Mouse (Mus musculus): ENCODE measurements at regions not wholly inside any gene's neighbourhood (a gene's known extent, or its start where the extent isn't known, plus 50 kb on each side); places are given as distances from the start of the nearest gene placed in this dataset.
"Not testable (repeated sequence)": the region's sequence is repeated elsewhere in the genome, so short reads cannot be mapped to it uniquely, and the experiment has no call there.

- no peaks in the 10 kb centered on the region for H3K4me1 ChIP-seq (ENCODE audit: control insufficient read depth, insufficient read depth, low read length)
- H3K4me2 ChIP-seq (replicated peaks; ENCODE audit: low read depth, low read length): no peak overlapping the region
- no peak for ATAC-seq (ENCODE audit: insufficient number of reproducible peaks, insufficient read depth, low FRiP score, low read depth)
- WGBS: 95% methylated on average over 1 of the region's 1 CpGs
- H3K27ac ChIP-seq (ENCODE audit: low read length): no peak overlapping the region
- no peak overlapping the region for H3K4me3 ChIP-seq (ENCODE audit: low read depth, low read length)
- H3K9me3 ChIP-seq (ENCODE audit: control insufficient read depth, low read depth, low read length): no peaks in the 10 kb centered on the region
- H3K36me3 ChIP-seq (ENCODE audit: control insufficient read depth, insufficient read depth, low read length): no peaks in the 10 kb centered on the region
- no peak overlapping the region for H3K9ac ChIP-seq (replicated peaks; ENCODE audit: low read depth, low read length)
- no peaks in the 10 kb centered on the region for H3K27me3 ChIP-seq (ENCODE audit: control insufficient read depth, insufficient read depth, low read length)
Measured at GRCm38 (mm10) chr1:164531741-164532140, 73.6 kb upstream of the Atp1b1 start.

- WGBS: 92% methylated on average over 1 of the region's 1 CpGs
- H3K4me2 ChIP-seq (replicated peaks; ENCODE audit: low read depth, low read length): no peak overlapping the region
- no peak overlapping the region for H3K9ac ChIP-seq (replicated peaks; ENCODE audit: low read depth, low read length)
- H3K27me3 ChIP-seq (ENCODE audit: control insufficient read depth, insufficient read depth, low read length): no peaks in the 10 kb centered on the region
- H3K4me1 ChIP-seq (ENCODE audit: control insufficient read depth, insufficient read depth, low read length): no peaks in the 10 kb centered on the region
- H3K36me3 ChIP-seq (ENCODE audit: control insufficient read depth, insufficient read depth, low read length): no peaks in the 10 kb centered on the region
- no peak overlapping the region for H3K27ac ChIP-seq (ENCODE audit: low read length)
- no peak overlapping the region for H3K4me3 ChIP-seq (ENCODE audit: low read depth, low read length)
- no peak for ATAC-seq (ENCODE audit: insufficient number of reproducible peaks, insufficient read depth, low FRiP score, low read depth)
- no peaks in the 10 kb centered on the region for H3K9me3 ChIP-seq (ENCODE audit: control insufficient read depth, low read depth, low read length)
Measured at GRCm38 (mm10) chr1:164526748-164527147, 68.6 kb upstream of the Atp1b1 start.

GRCm38 (mm10) chr1:164522377-164523150 is 64.4 kb upstream of the Atp1b1 start:
- Histone ChIP-seq H3K36me3 (ENCODE audit: control insufficient read depth, insufficient read depth, low read length) (no peaks in the 10 kb centered on the region), H3K4me2 (replicated peaks; ENCODE audit: low read depth, low read length) (no peak overlapping the region), H3K9me3 (ENCODE audit: control insufficient read depth, low read depth, low read length) (no peaks in the 10 kb centered on the region), H3K9ac (replicated peaks; ENCODE audit: low read depth, low read length) (no peak overlapping the region), H3K4me1 (ENCODE audit: control insufficient read depth, insufficient read depth, low read length) (no peaks in the 10 kb centered on the region), H3K27me3 (ENCODE audit: control insufficient read depth, insufficient read depth, low read length) (no peaks in the 10 kb centered on the region), H3K4me3 (ENCODE audit: low read depth, low read length) (no peak overlapping the region), H3K27ac (ENCODE audit: low read length) (peak overlapping the region; percentile 30; the same call in 1 of the 2 replicates)
- ATAC-seq (ENCODE audit: insufficient number of reproducible peaks, insufficient read depth, low FRiP score, low read depth): peak; percentile 75
- WGBS: 66% methylated on average over 3 of the region's 3 CpGs

GRCm38 (mm10) chr1:164521371-164522130 is 63.4 kb upstream of the Atp1b1 start:
- Histone ChIP-seq H3K9ac (replicated peaks; ENCODE audit: low read depth, low read length) (no peak overlapping the region), H3K4me3 (ENCODE audit: low read depth, low read length) (no peak overlapping the region), H3K27me3 (ENCODE audit: control insufficient read depth, insufficient read depth, low read length) (no peaks in the 10 kb centered on the region), H3K4me1 (ENCODE audit: control insufficient read depth, insufficient read depth, low read length) (no peaks in the 10 kb centered on the region), H3K9me3 (ENCODE audit: control insufficient read depth, low read depth, low read length) (no peaks in the 10 kb centered on the region), H3K4me2 (replicated peaks; ENCODE audit: low read depth, low read length) (no peak overlapping the region), H3K27ac (ENCODE audit: low read length) (no peak overlapping the region), H3K36me3 (ENCODE audit: control insufficient read depth, insufficient read depth, low read length) (no peaks in the 10 kb centered on the region)
- no peak for ATAC-seq (ENCODE audit: insufficient number of reproducible peaks, insufficient read depth, low FRiP score, low read depth)
- WGBS: 70% methylated on average over 6 of the region's 6 CpGs

GRCm38 (mm10) chr1:164518866-164519265 is 60.7 kb upstream of the Atp1b1 start:
- no peak for ATAC-seq (ENCODE audit: insufficient number of reproducible peaks, insufficient read depth, low FRiP score, low read depth)

GRCm38 (mm10) chr1:164518308-164518707 is 60.2 kb upstream of the Atp1b1 start:
- Histone ChIP-seq H3K36me3 (ENCODE audit: control insufficient read depth, insufficient read depth, low read length) (no peaks in the 10 kb centered on the region), H3K4me3 (ENCODE audit: low read depth, low read length) (no peak overlapping the region), H3K4me2 (replicated peaks; ENCODE audit: low read depth, low read length) (no peak overlapping the region), H3K9me3 (ENCODE audit: control insufficient read depth, low read depth, low read length) (no peaks in the 10 kb centered on the region), H3K9ac (replicated peaks; ENCODE audit: low read depth, low read length) (no peak overlapping the region), H3K27me3 (ENCODE audit: control insufficient read depth, insufficient read depth, low read length) (no peaks in the 10 kb centered on the region), H3K4me1 (ENCODE audit: control insufficient read depth, insufficient read depth, low read length) (no peaks in the 10 kb centered on the region), H3K27ac (ENCODE audit: low read length) (no peak overlapping the region)
- WGBS: 83% methylated on average over 4 of the region's 4 CpGs
- ATAC-seq (ENCODE audit: insufficient number of reproducible peaks, insufficient read depth, low FRiP score, low read depth): no peak

More at GRCm38 (mm10) chr1:164518866-164519265, 60.7 kb upstream of the Atp1b1 start:
- no peaks in the 10 kb centered on the region for H3K36me3 ChIP-seq (ENCODE audit: control insufficient read depth, insufficient read depth, low read length)
- no peak overlapping the region for H3K27ac ChIP-seq (ENCODE audit: low read length)
- H3K9me3 ChIP-seq (ENCODE audit: control insufficient read depth, low read depth, low read length): no peaks in the 10 kb centered on the region
- no peaks in the 10 kb centered on the region for H3K27me3 ChIP-seq (ENCODE audit: control insufficient read depth, insufficient read depth, low read length)
- 95% methylated on average over 3 of the region's 3 CpGs for WGBS
- no peaks in the 10 kb centered on the region for H3K4me1 ChIP-seq (ENCODE audit: control insufficient read depth, insufficient read depth, low read length)
- H3K9ac ChIP-seq (replicated peaks; ENCODE audit: low read depth, low read length): no peak overlapping the region
- H3K4me2 ChIP-seq (replicated peaks; ENCODE audit: low read depth, low read length): no peak overlapping the region
- no peak overlapping the region for H3K4me3 ChIP-seq (ENCODE audit: low read depth, low read length)

GRCm38 (mm10) chr1:164517362-164517761 is 59.2 kb upstream of the Atp1b1 start:
- not testable (repeated sequence) for H3K4me2 ChIP-seq (replicated peaks; ENCODE audit: low read depth, low read length); H3K9ac ChIP-seq (replicated peaks; ENCODE audit: low read depth, low read length); H3K27ac ChIP-seq (ENCODE audit: low read length); H3K9me3 ChIP-seq (ENCODE audit: control insufficient read depth, low read depth, low read length); H3K27me3 ChIP-seq (ENCODE audit: control insufficient read depth, insufficient read depth, low read length); H3K4me3 ChIP-seq (ENCODE audit: low read depth, low read length); ATAC-seq (ENCODE audit: insufficient number of reproducible peaks, insufficient read depth, low FRiP score, low read depth); H3K36me3 ChIP-seq (ENCODE audit: control insufficient read depth, insufficient read depth, low read length); H3K4me1 ChIP-seq (ENCODE audit: control insufficient read depth, insufficient read depth, low read length)
- WGBS: 100% methylated on average over 2 of the region's 2 CpGs

- no peaks in the 10 kb centered on the region for H3K36me3 ChIP-seq (ENCODE audit: control insufficient read depth, insufficient read depth, low read length)
- no peaks in the 10 kb centered on the region for H3K27me3 ChIP-seq (ENCODE audit: control insufficient read depth, insufficient read depth, low read length)
- H3K27ac ChIP-seq (ENCODE audit: low read length): no peak overlapping the region
- ATAC-seq (ENCODE audit: insufficient number of reproducible peaks, insufficient read depth, low FRiP score, low read depth): no peak
- no peaks in the 10 kb centered on the region for H3K9me3 ChIP-seq (ENCODE audit: control insufficient read depth, low read depth, low read length)
- H3K4me2 ChIP-seq (replicated peaks; ENCODE audit: low read depth, low read length): no peak overlapping the region
- H3K4me1 ChIP-seq (ENCODE audit: control insufficient read depth, insufficient read depth, low read length): no peaks in the 10 kb centered on the region
- no peak overlapping the region for H3K4me3 ChIP-seq (ENCODE audit: low read depth, low read length)
- no peak overlapping the region for H3K9ac ChIP-seq (replicated peaks; ENCODE audit: low read depth, low read length)
- 81% methylated on average over 7 of the region's 7 CpGs for WGBS
Measured at GRCm38 (mm10) chr1:164511628-164512385, 53.7 kb upstream of the Atp1b1 start.

All from stomach, embryonic 14.5 days (tissue).